Mouse (Mus musculus): ENCODE results near the gene Cgref1.
A peak's percentile ranks its signal among the peaks of the same experiment; 100 is the strongest.

The Cgref1 gene

DNA sequence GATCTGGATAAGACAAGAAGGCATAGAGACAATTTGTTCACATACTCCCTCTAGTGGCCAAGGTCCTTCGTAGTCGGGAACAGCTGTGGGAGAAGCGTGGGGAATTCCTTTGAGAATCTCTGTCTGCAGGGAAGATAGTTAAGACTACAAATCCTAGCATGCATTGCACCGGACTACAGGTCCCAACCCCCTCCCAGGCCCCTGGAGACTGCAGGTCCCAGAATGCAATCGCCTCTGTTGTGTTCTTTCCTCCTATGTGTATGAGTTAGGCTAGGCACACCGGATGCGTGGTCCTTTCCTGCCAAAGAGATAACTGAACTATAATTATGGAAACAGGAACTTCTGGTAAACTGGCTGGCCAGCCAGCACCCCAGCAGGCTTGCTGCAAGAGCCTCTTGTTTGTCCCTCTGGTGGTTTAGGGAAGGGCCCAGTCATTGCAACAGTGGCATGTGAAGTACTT, 29.4 kb downstream of the Cgref1 start:
- peak; percentile 81 to 86 for DNase-seq

DNA sequence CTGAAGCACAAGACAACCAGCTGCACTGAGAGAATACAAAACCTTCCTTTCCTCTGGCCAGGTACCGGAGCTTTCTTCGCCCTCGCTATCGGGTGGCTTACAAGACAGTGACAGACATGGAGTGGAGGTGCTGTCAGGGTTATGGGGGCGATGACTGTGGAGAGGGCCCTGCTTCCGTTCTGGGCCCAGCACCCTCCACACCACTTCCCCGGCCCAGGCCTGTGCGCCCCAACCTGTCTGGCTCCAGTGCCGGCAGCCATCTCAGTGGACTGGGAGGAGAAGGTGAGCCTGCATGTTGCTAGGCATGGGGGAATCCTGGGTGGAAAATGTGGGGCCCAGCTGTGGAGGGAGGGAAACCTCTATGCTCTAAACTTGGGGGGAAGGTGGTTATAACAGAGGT, 29.9 kb downstream of the Cgref1 start:
- DNase-seq: no peak

- DNase-seq: no peak
Observed at GRCm38 (mm10) chr5:30914849-30915248, 30.5 kb downstream of the Cgref1 start.

DNA sequence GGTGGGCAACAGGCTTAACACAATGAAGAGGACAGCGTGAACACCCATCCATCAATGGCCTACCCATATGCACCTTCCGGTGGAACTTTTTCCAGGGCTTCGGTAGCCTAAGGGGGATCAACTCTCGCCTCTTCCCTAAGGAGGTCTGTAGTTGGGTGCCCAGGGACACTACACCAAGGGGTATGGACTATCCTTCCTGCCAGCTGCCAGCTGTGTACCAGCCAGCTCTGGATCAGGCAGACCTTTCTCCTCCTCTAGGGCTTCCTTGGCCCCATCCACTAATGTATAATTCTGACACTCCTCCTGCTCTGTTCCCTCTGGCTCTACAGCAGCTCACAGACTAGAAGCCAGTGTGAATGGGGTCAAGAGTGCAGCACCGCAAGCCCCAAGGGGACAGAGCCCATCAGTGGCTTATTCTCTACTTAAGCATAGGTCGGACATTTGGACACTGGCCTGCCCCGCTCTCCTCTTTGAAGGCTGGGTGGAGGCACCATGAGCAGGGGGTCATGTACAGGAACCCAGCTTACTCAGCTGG, 31.2 kb downstream of the Cgref1 start:
- no peak for DNase-seq

DNA sequence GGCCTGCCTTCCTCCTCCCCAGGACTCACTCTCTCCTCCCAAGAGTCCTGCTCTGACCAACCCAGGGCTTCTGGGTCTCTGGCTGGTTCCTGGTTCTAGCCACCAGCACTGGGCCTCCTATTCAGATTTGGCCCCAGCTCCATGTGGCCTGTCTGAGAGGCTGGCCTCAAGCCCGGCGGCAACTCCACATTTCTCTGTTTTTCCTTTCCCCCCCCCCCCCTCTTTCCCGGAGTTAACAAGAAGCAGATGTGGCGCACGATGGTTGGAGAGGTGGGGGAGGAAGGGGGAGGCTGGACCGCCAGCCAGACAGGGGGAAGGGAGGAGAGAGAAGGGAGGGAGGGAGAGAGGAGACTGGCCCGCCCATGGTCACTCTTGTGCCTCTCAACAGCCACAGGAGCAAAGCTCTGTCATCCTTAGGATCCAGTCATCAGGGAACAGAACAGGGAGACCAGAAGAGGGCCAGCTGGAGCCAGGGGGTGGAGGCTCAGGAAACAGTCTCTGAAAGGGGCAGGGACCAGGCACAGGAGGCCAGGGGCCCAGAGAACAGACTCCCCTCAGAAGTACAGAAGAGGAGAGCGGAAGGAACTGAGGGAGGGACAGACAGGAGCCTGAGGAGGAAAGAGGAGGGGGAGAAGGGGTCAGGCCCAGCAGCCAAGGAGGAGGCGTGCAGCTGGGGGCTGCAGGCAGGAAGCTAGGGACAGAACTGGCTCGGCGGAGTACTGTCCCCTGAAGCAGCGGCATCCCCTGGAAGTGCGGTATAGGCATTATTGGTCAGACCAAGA, 32.1 kb downstream of the Cgref1 start, which contains the start of gene Emilin1:
Gene Emilin1 (plus strand): TSS at position 343 of the 782 bp plus-strand sequence.
- DNase-seq: no peak

DNA sequence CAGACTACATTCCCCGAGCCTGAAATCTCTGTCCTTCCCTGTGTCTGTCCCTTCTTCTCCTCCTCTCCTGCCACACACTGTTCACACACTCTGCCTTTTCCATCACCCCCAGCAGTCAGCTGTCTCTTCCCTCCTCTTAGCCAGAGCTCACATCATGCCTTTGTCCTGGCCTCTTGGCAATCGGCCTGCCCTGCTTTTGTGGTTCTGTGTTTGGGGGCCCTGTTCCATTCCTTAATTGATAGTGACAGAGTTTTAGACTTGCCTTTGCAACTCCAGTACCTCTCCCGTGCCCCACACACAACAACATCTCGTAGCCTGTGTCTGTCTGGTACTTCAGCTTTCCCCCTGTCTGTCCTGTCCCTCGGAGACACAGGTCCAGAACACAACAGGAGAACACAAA, 33.2 kb downstream of the Cgref1 start:
- no peak for DNase-seq

DNA sequence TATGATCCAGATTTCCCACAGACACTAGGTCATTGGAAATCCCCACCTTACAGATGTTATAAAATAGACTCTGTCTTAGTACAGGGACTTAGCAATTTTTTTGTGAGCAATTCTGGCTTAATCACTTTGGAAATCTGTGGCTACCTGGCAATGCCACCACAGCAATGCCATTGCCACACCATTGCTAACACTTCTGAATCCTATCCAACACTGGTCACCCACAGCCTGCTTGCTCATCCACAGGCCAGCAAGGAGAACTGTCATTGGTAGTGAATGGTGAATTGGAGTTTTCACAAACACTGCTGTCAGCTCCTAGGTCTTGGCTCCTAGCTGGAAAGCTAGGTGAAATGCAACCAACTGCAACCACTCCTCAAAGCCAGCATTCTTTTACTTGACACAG, 34.9 kb downstream of the Cgref1 start:
- DNase-seq: no peak

DNA sequence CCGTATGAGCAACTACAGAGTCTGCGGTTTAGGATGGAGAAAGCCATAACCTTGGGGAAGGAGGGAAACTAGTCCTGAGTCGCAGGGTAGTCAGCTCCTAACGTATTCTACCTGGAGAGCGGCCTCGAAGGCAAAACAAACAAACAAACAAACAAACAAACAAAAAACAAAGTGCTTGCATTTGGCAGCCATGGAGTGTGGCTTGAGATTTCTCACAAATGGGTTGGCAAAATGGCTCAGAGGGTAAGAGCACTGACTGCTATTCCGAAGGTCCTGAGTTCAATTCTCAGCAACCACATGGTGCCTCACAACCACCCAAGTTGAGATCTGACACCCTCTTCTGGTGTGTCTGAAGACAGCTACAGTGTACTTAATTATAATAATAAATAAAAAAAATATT, 35.5 kb downstream of the Cgref1 start:
- no peak for DNase-seq

- no peak for DNase-seq
Observed at GRCm38 (mm10) chr5:30909300-30909659, 36.1 kb downstream of the Cgref1 start.

DNA sequence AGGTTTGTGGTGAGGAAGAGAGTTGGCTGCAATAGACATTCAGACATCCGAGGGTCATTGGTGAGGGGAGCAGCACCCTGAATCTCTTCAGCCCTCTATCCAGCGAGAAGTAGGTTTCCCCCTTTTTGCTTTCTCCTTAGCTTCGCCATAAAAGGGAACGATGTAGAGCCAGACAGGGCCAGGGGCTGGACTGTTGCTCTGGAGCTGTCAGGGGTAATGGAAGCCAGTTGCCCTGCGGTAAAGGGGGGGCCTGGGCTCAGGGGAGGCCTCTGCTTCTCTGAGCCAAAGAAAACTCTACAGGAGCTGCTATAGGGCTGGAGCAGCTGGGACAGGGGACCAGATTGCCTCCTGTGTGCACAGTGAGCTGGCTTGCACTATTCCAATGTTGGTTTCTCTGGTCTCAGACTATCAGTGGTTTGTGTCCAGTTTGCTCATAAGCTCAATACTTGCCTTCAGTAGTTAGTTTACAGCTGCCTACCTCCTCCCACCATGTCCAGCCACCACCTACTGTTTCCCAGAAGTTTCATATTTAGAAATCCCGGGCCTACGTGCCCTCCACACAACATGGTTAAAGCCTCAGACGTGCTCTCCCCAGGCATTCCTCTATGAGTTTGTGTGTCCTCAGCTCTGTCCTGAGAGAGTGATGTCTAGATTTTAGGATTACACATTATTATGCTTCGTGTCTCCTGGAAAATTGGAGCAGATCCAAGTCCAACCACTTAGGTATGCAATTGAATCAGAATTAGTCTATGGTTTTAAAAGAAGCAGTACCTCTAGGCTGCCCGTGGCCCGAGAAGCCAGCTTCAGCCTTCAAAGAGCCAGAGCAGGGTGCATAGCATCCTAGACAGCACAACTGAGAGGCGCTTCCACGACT, 36.7 kb downstream of the Cgref1 start:
- DNase-seq: no peak

GRCm38 (mm10) chr5:30907413-30908059, 37.9 kb downstream of the Cgref1 start, which contains the start of gene Ost4:
TSS of gene Ost4 (minus strand) at chr5:30907788.
- peak; percentile 94 to 95 for DNase-seq

DNA sequence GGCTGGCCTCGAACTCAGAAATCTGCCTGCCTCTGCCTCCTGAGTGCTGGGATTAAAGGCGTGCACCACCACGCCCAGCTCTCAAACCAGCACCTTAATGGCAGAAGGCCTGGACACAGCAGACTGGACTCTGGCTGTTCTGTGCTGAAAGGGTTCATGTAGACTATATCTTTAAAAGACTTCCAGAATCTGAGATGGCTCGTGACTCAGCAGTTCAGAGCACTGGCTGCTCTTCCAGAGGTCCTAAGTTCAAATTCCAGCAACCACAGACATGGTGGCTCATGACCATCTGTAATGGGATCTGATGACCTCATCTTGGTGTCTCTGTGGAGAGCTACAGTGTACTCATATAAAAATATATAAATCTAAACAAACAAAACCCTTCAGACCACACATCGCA, 43.5 kb downstream of the Cgref1 start:
- DNase-seq: no peak

GRCm38 (mm10) chr5:30890375-30890774, 55.0 kb downstream of the Cgref1 start:
- no peak for DNase-seq

GRCm38 (mm10) chr5:30889088-30889754, 56.2 kb downstream of the Cgref1 start:
- DNase-seq: no peak

- DNase-seq: peak; percentile 95
Observed at GRCm38 (mm10) chr5:30888337-30889087, 56.9 kb downstream of the Cgref1 start, which contains the start of gene Agbl5. TSS of gene Agbl5 (plus strand) at chr5:30888694.

- peak; percentile 91 to 94 for DNase-seq
Observed at GRCm38 (mm10) chr5:30887858-30888336, 57.5 kb downstream of the Cgref1 start.

DNA sequence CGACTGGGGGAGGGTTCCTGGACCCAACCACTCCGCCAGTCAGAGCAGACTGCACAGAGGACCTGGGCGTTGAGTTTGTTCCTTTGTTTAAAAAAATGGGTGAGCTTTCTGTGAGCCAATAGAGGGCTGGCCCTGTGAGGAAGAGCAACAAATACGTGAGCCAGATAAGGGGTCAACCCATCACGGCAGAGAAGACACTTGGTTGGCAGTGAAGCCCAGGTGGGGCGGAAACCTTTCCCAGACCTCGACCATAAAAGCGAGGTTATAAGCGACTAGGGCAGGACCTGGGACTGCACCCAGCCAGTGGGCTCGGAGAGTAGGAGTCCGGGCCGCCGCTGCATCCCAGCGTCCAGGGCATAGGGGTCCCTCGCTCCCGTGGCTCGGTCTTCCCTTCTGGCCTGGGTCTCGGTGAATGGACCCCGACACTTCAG, 58.0 kb downstream of the Cgref1 start:
- peak; percentile 79 to 80 for DNase-seq

- no peak for DNase-seq
Observed at GRCm38 (mm10) chr5:30886731-30887130, 58.7 kb downstream of the Cgref1 start.

- DNase-seq: no peak
Observed at GRCm38 (mm10) chr5:30886209-30886608, 59.2 kb downstream of the Cgref1 start.
